Mouse (Mus musculus): ENCODE data around the gene Ipo11.
A peak's percentile ranks its signal among the peaks of the same experiment; 100 is the strongest.

Ipo11 gene

DNA sequence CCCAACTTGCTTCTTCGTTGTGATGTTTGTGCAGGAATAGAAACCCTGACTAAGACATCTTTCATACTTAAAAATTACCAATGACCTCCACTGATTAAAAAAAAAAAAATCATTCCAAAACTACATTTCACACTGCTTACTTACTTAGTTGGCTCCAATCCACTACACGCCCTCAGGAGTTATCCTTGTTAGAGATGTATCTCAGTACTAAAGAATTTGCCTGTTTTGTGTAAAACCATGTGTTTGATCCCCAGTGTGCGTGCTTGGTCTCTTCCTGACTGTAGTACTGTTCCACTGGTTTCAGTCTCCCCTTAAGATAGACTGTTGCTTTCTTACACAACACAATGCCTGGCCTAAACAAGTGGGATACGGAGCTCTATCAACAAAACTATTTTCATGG, 117.0 kb downstream of the Ipo11 start:
- DNase-seq (ENCODE audit: low read depth in 1 of 2, low spot score in 2 of 2): no peak

DNA sequence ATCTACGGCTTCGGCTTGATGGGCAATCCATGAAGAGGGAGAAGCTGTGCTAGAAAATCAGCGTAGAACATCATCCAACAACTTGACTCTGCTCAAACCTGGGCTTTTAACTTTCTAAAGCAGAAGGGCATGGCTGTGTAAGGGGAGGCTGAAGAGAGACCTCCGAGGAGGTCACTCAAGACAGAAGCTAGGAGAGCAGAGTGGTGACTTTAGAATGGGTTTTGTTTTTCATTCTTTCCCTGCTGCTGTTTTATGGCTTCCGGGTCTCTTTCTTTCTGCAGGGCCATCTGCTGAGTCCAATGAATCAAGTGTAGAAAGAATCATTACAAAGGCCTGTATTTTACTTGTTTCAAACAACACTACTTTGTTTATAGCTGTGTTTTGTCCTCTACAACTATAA, 119.7 kb downstream of the Ipo11 start:
- no peak for DNase-seq (ENCODE audit: low read depth in 1 of 2, low spot score in 2 of 2)

DNA sequence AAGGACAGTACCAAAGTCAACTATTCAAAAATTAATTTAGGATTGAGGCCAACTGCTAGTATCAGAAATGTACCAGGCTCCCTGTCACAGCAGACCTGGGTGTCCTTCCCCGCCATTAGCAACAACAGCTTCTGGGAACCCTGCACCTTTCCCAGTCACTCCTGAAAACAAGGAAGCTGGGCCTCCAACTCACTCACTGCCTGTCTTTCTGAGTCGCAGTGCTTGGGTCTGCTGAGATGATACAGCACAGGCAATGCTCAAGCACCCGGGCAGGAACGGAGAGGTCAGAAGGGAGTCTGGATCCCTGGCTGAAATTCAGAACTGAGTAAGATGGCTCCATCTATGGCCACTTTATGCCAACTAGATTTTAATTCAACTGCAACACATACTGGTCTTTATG, 123.2 kb downstream of the Ipo11 start:
- no peak for DNase-seq (ENCODE audit: low read depth in 1 of 2, low spot score in 2 of 2)

DNA sequence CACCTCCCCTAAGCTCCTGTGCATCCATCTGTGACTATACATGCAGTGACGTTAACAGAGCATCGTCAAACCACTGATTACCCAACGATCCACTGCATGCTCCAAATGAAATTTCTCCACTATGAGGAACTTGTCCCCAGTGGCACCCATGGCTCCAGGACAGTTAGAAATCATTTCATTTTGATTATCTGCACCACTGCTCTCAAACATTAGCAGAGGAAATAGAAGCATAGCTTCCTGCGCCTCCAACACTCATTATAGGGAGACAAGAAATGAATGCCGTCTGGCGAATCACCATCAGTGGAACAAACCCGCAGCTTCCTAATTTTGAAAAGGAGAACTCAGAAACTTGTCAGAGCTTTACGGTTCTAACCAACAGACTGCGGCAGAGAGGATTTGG, 123.7 kb downstream of the Ipo11 start:
- DNase-seq (ENCODE audit: low read depth in 1 of 2, low spot score in 2 of 2): peak; percentile 49 to 51

DNA sequence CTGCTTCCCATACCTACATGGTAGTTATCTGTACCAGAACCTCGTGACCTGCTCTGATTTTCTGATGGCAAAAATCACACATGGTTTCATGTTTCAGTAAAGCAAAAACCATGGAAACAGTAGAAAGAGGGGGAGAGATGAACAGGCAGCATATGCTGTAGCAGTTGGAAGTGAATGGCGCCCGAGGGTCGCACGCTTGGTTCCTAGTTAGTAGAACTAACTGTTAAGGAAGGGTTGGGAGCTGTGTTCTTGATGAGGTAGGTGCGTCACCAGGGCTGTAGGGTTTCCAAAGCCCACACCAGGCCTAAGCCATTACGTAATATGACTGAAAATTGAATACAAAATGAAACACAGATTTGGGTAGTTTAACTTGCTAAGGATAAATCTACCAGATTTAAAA, 126.6 kb downstream of the Ipo11 start:
- DNase-seq (ENCODE audit: low read depth in 1 of 2, low spot score in 2 of 2): no peak

DNA sequence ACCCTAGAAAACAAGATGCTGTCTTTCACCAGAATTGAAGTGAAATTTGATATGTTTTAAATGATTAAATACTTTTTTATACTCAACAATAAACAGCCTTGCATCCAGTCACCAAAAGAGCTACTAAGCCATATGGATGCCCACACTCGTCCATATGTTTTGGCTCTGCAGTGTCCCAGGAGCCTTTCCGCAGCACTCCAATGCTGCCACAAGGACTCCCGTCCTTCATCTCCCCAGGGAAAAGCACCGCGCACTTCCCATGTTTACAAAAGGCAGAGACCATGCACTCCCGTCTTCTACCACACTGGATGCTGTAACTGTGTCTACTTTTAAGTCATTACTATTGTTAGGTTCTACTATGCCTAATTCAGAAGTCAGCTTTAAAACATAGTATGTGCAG, 127.9 kb downstream of the Ipo11 start:
- no peak for DNase-seq (ENCODE audit: low read depth in 1 of 2, low spot score in 2 of 2)

DNA sequence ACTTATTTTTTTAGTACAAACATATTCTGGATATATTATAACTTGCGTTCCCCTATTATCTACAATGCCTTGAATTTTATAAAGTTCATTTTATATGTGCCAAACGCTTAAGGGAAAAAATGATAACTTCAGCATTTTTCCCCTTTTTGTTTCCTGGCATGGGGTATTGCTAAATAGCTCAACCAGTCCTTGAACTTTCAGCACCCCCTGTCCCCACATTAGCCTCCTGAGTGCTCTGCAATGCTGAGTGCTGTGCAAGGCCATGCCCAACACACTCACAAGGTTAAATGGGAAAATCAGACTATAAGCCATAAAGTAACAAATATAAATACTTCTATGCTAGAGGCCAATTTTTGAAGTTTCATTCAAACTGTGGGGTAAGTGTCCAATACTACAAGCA, 128.4 kb downstream of the Ipo11 start:
- DNase-seq (ENCODE audit: low read depth in 1 of 2, low spot score in 2 of 2): no peak

DNA sequence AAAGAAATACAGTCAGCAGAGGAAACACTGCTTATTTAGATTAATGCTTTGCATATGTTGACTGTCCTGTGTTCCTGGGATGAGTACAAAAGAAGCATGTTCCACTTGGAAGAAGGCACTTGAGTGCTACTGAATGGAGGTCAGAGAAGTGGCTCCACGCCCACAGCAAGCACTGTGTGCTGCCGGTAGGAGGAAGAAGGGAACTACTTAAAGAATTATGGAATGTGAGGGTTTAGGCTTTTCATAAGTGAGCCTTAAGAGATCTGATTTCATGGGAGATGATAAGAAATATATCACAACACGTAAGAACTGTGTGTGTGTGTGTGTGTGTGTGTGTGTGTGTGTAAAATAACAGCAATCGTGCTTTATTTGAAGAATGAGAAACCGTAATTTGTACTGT, 129.5 kb downstream of the Ipo11 start:
- no peak for DNase-seq (ENCODE audit: low read depth in 1 of 2, low spot score in 2 of 2)

DNA sequence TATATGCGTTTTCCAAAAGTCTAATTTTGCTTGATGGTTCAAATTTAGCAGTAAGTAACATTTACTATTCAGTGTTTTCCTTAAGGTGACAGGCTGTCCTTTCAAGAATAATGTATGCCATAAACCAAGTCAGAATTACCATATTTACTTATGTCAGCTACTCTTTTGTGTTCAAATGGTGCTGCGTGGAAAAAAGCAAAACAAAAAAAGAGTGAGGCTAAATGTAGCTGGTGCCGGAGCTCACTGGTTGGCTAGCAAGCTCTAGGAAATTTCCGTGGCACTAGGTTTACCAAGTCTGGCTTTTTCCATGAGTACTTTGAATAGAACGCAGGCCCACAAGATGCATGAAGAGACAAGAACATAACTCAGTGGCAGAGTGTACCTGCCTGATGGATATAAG, 131.6 kb downstream of the Ipo11 start:
- DNase-seq (ENCODE audit: low read depth in 1 of 2, low spot score in 2 of 2): no peak

DNA sequence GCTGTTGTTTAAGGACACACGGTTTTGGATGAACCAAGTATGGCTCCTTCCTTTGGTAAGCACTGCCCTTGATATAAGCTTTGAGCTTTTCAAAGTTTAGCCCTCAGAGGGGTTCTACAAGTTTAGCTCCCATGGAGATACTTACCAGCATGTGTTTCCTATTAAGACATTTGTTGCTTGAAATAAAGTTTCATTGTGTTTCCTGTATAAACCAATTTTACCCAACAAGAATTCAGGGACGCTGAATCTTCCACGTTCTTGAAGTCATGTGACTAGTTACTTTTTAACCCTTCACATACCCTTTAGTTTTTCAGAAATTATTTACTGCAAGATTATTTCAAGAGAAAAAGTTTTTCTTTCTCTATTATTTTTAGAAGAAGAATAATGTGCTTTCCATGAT, 138.7 kb downstream of the Ipo11 start:
- no peak for DNase-seq (ENCODE audit: low read depth in 1 of 2, low spot score in 2 of 2)

DNA sequence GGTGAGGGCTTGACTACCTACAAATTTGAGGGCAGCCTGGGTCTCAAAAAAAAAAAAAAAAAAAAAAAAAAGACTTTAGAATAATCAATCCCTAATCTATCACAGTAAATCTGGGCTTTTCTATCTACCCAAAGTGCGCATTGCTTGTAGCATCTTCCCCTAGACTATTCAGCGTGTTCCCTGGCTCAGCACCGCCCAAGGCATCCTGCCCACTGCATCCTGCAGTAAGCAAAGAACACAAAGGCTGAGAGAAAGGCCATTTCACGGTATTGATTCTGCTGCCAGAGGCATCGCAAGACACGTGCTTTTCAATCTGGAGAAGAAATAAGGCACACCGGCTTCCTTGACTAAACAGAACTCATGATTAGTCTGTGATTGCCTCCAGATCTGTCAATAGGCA, 147.9 kb downstream of the Ipo11 start:
- no peak for DNase-seq (ENCODE audit: low read depth in 1 of 2, low spot score in 2 of 2)

DNA sequence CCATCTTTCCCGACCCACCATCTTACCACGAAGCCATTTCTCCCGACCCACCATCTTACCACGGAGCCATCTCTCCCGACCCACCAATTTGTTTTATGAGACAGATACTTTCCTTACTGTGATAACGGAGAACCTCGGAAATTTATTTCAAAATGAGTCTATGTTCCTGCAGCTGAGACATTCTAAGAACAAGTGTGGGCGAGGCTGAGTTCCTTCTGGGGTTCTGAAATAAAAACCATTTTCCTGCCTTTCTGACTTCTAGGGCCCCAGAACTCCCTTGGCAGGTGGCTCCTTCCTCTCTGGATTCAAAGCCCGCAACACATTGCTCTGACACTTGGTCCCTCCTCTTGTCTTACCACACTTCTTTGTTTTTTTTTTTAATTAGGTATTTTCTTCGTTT, 168.0 kb downstream of the Ipo11 start:
- DNase-seq (ENCODE audit: low read depth in 1 of 2, low spot score in 2 of 2): no peak

DNA sequence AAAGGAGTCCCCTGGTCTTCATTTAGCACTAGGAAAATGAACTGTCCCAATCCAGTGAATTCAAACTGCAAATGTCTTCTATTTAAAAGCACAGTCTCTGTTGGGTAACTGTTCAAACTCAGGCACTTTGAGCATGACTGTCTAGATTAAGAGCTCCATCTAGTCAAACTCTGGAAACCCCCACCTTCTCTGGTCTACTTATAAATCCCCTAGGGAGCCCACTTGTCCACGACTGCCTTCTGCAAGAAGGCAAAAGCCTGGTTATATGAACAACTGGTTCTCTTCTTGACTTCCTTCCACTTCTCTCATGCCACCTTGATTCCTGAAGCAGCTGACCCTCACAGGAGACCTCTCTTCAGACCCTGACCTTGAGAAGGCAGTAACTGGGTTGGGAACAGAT, 174.1 kb downstream of the Ipo11 start:
- DNase-seq (ENCODE audit: low read depth in 1 of 2, low spot score in 2 of 2): no peak

DNA sequence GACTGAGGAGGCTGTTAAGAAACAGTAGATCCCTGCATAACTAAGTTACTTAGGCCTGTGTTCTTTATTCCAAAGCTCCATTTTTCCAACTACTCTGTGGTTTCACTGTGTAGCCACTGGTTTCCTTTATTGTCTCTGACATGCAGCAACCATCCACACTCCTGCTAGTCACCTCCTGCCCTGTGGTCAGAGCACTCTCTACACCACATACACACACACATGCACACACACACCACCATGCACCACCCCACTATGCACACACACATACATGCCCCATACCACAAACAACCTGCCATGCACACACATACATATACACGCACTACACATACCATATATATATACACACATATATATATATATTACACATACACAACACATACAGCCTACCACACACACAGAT, 175.1 kb downstream of the Ipo11 start:
- no peak for DNase-seq (ENCODE audit: low read depth in 1 of 2, low spot score in 2 of 2)

DNA sequence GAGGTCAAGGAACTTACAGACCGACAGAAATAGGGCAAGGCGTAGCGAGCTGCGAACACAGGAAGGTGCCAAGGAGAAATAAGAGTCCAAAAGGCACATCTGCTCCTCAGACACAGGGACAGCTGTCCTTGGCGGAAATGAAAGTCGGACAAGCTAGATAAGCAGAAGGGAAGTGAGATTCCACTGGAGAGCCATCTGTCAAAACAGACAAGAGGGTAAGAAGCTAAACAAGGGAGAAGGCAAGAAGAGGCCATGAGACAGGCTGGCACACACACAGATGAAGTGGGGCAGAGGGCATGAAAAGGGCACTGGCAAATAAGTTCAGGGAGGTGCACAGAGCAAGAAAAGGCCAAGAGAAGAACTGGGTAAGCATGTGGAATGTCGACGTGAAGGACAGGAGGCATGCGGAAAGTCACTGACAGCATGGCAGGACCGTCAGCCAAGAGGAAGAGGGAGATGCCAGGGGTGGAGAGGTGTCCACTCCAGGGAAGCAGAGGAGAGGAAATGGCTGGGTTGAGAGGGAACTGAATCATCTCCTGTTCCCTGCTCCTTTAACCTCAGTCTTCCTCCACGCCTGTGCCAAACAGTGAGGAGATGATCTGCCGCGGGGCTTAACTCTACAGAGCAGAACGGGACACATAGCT, 176.4 kb downstream of the Ipo11 start:
- DNase-seq (ENCODE audit: low read depth in 1 of 2, low spot score in 2 of 2): no peak

DNA sequence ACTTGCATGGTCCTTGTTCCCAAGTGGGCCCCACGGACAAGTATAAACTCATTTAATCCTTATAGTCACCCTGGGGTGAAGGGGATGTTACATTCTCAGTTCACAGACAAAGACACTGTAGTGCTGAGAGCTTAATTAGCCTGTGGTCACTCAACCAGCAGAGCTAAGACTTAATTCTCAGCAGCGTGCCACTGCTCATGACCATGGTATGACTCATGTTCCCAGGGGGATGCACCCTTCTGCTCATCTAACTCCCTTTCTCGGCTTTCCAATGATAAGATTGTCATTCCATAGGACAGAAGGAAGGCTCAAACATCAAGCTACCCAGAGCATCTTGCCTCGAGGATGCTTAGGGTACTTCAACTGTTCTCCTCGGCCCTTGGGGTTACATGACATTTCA, 180.9 kb downstream of the Ipo11 start:
- no peak for DNase-seq (ENCODE audit: low read depth in 1 of 2, low spot score in 2 of 2)

DNA sequence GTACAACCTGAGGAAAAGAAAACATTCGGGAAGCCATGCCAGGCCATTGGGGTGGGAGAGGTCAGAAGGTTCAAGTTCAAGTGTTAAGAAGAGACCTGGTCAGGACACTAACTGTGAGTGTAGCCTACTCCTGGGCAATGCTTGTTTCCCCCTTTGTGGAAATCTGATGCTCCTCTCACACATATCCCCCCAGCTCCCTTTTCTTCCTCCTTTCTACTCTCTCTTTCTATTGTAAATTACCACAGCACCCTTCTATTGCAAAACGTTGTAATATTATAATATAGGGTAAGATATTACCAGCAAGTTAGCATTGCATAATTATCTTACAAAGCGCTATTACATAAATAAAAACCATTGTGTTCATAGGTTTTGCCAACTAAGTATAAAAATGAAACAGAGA, 182.5 kb downstream of the Ipo11 start:
- no peak for DNase-seq (ENCODE audit: low read depth in 1 of 2, low spot score in 2 of 2)

DNA sequence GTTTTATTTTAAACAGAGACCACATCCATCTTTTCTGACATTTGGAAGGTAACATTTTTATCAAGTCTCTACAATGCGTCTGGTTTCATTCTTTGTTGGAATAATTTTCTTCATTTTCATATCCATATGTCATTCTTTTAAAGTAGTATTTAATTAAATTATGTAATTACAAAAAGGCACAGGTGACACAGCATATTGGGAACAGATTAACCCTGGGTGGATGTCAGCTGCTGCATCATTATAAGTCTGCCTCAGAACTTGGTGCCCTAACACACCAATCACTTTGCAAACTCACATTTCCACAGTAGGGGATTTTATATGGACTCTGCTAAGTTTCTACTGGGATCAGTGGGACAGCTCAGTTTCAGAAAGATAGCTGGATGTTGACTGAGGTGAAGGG, 184.8 kb downstream of the Ipo11 start:
- no peak for DNase-seq (ENCODE audit: low read depth in 1 of 2, low spot score in 2 of 2)

DNA sequence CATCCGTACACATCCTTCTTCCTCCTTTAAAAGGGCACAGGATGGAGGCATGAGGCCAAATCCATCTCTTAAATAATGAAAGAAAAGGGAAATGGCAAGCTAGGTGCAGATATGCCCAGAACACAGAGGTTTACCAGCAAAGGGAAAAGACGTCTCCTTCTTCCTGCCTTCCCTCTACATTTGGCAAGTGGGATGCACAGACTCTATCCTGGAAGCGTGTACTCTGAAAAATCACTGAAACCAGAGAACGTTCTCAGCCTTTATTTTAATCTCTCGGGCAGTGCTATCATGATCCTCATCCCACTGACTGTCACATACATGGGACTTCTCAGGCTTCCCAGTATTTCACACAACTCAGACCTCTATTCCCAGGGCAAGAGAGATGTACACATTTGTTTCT, 189.9 kb downstream of the Ipo11 start:
- no peak for DNase-seq (ENCODE audit: low read depth in 1 of 2, low spot score in 2 of 2)

DNA sequence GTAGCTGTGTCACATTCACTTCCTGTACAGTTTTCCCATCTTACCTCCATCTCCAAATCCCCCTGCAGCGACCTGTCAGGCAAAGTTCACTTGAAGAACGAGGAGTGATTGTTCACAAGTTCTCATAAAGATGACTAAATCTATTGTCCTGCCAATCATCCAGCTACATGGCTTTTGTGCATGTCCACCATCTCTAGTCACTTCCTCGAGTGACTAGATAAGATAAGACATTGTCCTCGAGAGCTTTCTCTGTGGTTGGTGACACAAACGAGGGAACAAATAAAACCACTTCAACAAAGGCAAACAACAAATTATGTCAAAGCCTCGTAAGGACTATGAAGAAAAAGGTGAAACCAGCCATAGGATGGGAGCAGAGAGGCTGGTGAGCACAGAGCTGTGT, 191.6 kb downstream of the Ipo11 start:
- no peak for DNase-seq (ENCODE audit: low read depth in 1 of 2, low spot score in 2 of 2)
